11 mouse cellular contexts compared by ENCODE assay signal in the genomic region with DNA sequence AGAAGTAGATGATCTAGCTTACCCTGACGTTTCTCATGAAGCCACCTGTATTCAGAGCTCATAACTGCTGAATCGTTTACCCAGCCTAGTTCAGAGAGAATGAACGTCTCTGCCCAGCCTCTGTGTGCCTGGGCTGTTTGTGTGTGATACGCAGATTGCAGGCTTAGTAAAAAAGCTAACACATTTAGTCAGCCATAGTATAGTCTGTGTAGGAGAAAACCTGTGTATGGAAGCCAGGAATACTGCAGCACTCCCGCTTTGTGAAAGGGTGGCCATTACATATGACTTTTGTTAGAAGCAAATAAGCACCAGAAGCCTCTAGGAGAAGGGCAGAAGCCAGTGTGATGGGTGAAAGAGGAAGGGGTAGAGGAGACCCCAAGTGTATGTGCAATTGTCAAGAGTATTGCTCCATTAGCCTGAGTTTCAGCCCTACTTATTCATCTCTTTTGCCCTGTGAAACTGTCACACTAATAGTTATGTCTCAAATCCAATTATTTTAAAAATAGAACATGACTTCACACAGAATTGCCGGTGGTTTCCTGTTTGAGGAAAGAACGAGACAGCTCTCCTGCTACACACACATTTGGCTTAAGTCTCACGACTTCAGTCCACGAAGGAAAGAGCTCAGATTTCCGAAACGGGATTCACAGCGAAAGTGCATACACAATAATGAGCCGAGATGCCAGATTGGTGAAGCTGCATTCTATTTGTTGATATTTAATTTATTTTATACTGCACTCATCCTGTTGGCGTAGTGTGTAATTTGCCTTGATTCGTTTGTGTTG. TPM values are rescaled to one million over a fixed set of nuclear protein-coding genes. Genes with fewer than 3 reads are reported as not detected.
DNase-seq lines count a peak whose midpoint lies in the region; ATAC-seq lines count a peak whose summit lies in the region.
"Had no signal": no experiment of that assay in that cellular context is flagged by ENCODE, and none has a peak within 500 bp of the region (broad histone marks: within the 10 kb centered on the region; RNA-seq: fewer than 3 reads in every experiment).

No protein-coding gene starts in this region.

- no peak overlapping the region for H3K9ac ChIP-seq in heart, embryonic 11.5 days (ENCODE audit: low read depth, low read length)
- H3K9ac ChIP-seq: midbrain, embryonic 15.5 days had no signal

- no peak overlapping the region for H3K4me3 ChIP-seq in heart, embryonic 11.5 days (ENCODE audit: low read depth, low read length)
- peak overlapping the region; percentile 46 for H3K4me3 ChIP-seq in megakaryocyte, embryonic 14.5 days (replicated peaks)
- H3K4me3 ChIP-seq: midbrain, embryonic 15.5 days had no signal

- no peaks in the 10 kb centered on the region for H3K9me3 ChIP-seq in heart, embryonic 11.5 days (replicated peaks; ENCODE audit: control insufficient read depth, low read length)
- no peaks in the 10 kb centered on the region for H3K9me3 ChIP-seq in megakaryocyte, embryonic 14.5 days
- H3K9me3 ChIP-seq: midbrain, embryonic 15.5 days had no signal

- no peak overlapping the region for H3K27ac ChIP-seq in heart, embryonic 11.5 days (ENCODE audit: low read depth, low read length)
- H3K27ac ChIP-seq: midbrain, embryonic 15.5 days had no signal

- 58% methylated on average over 15 of the region's 15 CpGs for WGBS in heart, embryonic 11.5 days (ENCODE audit: insufficient replicate concordance)

- no peaks in the 10 kb centered on the region for H3K36me3 ChIP-seq in heart, embryonic 11.5 days (ENCODE audit: control insufficient read depth, insufficient read depth, low read length)
- H3K36me3 ChIP-seq in megakaryocyte, embryonic 14.5 days (replicated peaks; ENCODE audit: low read length), result no peaks in the 10 kb centered on the region
- H3K36me3 ChIP-seq: midbrain, embryonic 15.5 days had no signal

- no peaks in the 10 kb centered on the region for H3K27me3 ChIP-seq in heart, embryonic 11.5 days (ENCODE audit: control insufficient read depth, insufficient read depth, low read length)
- H3K27me3 ChIP-seq in megakaryocyte, embryonic 14.5 days (replicated peaks), result peaks cover 3% of the 10 kb centered on the region
- H3K27me3 ChIP-seq: CH12.LX; midbrain, embryonic 15.5 days had no signal

- H3K4me2 ChIP-seq in heart, embryonic 11.5 days, result no peak overlapping the region
- H3K4me2 ChIP-seq: midbrain, embryonic 15.5 days had no signal

- DNase-seq in heart, adult 8-10 months (ENCODE audit: low spot score), result peak; percentile 50
- DNase-seq in fibroblast of lung, adult 2 months (ENCODE audit: low read depth), result peak; percentile 48
- no peak for DNase-seq in gastrocnemius, postnatal 25 days
- no peak for DNase-seq in spleen, postnatal 36 days (ENCODE audit: low spot score in 2 of 2)

- no peaks in the 10 kb centered on the region for H3K4me1 ChIP-seq in heart, embryonic 11.5 days (ENCODE audit: control insufficient read depth, insufficient read depth, low read length)
- H3K4me1 ChIP-seq in megakaryocyte, embryonic 14.5 days, result peaks cover 13% of the 10 kb centered on the region

- ATAC-seq in heart, embryonic 11.5 days (replicated peaks; ENCODE audit: insufficient number of reproducible peaks, low FRiP score, low TSS enrichment), result no peak
- no peak for ATAC-seq in megakaryocyte, adult 5-6 weeks (ENCODE audit: poor library complexity, severe bottlenecking)
- ATAC-seq in megakaryocyte progenitor cell, adult 5-6 weeks (replicated peaks; ENCODE audit: poor library complexity), result 0 out of 2 replicates have a peak, but pooled peaks have one; percentile 20
- ATAC-seq: midbrain, embryonic 15.5 days had no signal

RNA-seq across cellular contexts. Expression of gene Gm17359, which starts 24.0 kb away (rescaled TPM):
- not detected for total RNA-seq in heart, adult 8-10 months (2022)
- polyA plus RNA-seq in heart, embryonic 11.5 days (2014; fragmentation: Nextera tagmentation; extraction: Ambion mirVana), result not detected in 2 replicates
- polyA plus RNA-seq in megakaryocyte, embryonic 14.5 days (2012; ENCODE audit: insufficient read depth, low replicate concordance), result not detected in 2 replicates
- total RNA-seq in megakaryocyte, adult 5-6 weeks (2015), result not detected in 2 replicates
- total RNA-seq in megakaryocyte, adult 5-6 weeks (2017), result not detected in 2 replicates
- total RNA-seq in megakaryocyte progenitor cell, adult 5-6 weeks (2015), result not detected in 2 replicates
- not detected in 2 replicates for total RNA-seq in megakaryocyte progenitor cell, adult 5-6 weeks (2017)
- not detected for total RNA-seq in gastrocnemius, postnatal 25 days (2021)
- total RNA-seq: CH12.LX; gastrocnemius, postnatal 4 days had no signal
- polyA plus RNA-seq: midbrain, embryonic 15.5 days had no signal

Comparison
In these comparisons a context has a peak if more than half of its experiments do, and no peak if none do; other contexts are left out.
1. DNase-seq: peak in heart, adult 8-10 months (single experiment) and fibroblast of lung, adult 2 months (single experiment); none in gastrocnemius, postnatal 25 days (single experiment) and spleen, postnatal 36 days (0 of 2).